In the genomic region with DNA sequence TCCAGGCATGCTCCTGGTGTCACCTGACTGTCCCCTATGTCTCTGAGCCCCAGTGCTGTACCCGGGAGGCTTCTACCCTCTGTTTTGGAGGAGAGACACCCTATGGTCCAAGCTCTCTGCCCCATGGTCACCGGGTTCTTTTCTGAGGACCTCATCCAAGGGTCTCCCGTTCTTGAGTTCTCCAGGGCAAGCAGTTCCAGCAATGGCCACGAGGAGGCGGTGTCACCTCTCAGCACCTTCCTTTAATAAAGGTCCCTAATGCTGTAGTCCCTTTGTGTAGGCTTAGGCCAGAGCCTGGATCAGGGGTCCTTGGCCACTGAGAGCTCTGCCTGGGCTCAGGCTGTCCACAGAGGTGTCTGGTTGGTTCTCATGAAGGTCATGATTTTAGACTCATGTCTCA, we compare ENCODE assay signal across 8 mouse cellular contexts. TPM values are rescaled to one million over a fixed set of nuclear protein-coding genes. Genes with fewer than 3 reads are reported as not detected.
DNase-seq lines count a peak whose midpoint lies in the region; ATAC-seq and TF ChIP-seq lines count a peak whose summit lies in the region.

No protein-coding gene starts in this region.

- TF ChIP-seq CTCF in heart, adult 2 months (IDR thresholded peaks at IDR 0.05): peak; percentile 94
- peak; percentile 97 for TF ChIP-seq CTCF in stomach, postnatal 0 days (IDR thresholded peaks at IDR 0.05; ENCODE audit: low read depth)

- intact Hi-C loops in heart, adult 2 months (cut with DNase I): loop anchor here (1.0 kb wide), 1 partner anchor 55 kb away; no protein-coding TSS in a partner anchor

- H3K79me2 ChIP-seq in heart, adult 2 months (replicated peaks; ENCODE audit: control insufficient read depth, insufficient read depth, low read length): no peaks in the 10 kb centered on the region

- TF ChIP-seq POLR2A in heart, adult 2 months (IDR thresholded peaks at IDR 0.05; ENCODE audit: insufficient read depth, low read depth, low read length): no peak

- peak; percentile 79 for TF ChIP-seq EP300 in heart, adult 2 months (IDR thresholded peaks at IDR 0.05; ENCODE audit: insufficient read depth, low read depth, low read length)
- no peak for TF ChIP-seq EP300 in stomach, postnatal 0 days (optimal IDR thresholded peaks at IDR 0.05)

- peak; percentile 69 to 85 for DNase-seq in heart, adult 2 months
- peak; percentile 65 for DNase-seq in urinary bladder, postnatal 14 days (ENCODE audit: low spot score)
- DNase-seq in urinary bladder, adult 18-20 months (ENCODE audit: low spot score in 2 of 2): no peak
- peak; percentile 86 to 94 for DNase-seq in cerebellum, postnatal 14 days
- DNase-seq in heart, postnatal 4 days: peak; percentile 88
- peak; percentile 85 for DNase-seq in lung, postnatal 10 days
- peak; percentile 78 for DNase-seq in stomach, postnatal 0 days (ENCODE audit: low spot score)

- peaks cover 3% of the 10 kb centered on the region for H3K4me1 ChIP-seq in heart, adult 2 months (ENCODE audit: control insufficient read depth, insufficient read depth, low read length)
- H3K4me1 ChIP-seq in heart, embryonic 11.5 days (ENCODE audit: control insufficient read depth, insufficient read depth, low read length): peaks cover 17% of the 10 kb centered on the region
- H3K4me1 ChIP-seq in stomach, postnatal 0 days (replicated peaks; ENCODE audit: control insufficient read depth, insufficient read depth): peaks cover 3% of the 10 kb centered on the region; the same call in 1 of the 2 replicates

- no peak overlapping the region for H3K27ac ChIP-seq in heart, adult 2 months
- no peak overlapping the region for H3K27ac ChIP-seq in heart, embryonic 11.5 days (ENCODE audit: low read depth, low read length)
- H3K27ac ChIP-seq in stomach, postnatal 0 days (replicated peaks): no peak overlapping the region

- H3K36me3 ChIP-seq in heart, adult 2 months (ENCODE audit: control insufficient read depth, insufficient read depth, low read length): no peaks in the 10 kb centered on the region
- H3K36me3 ChIP-seq in heart, embryonic 11.5 days (ENCODE audit: control insufficient read depth, insufficient read depth, low read length): peaks cover 5% of the 10 kb centered on the region; the same call in 1 of the 2 replicates
- H3K36me3 ChIP-seq in stomach, postnatal 0 days (ENCODE audit: control insufficient read depth, insufficient read depth, low read length): peaks cover 14% of the 10 kb centered on the region; the same call in 1 of the 2 replicates

- no peak for ATAC-seq in heart, embryonic 11.5 days (replicated peaks; ENCODE audit: insufficient number of reproducible peaks, low FRiP score, low TSS enrichment)
- no peak for ATAC-seq in stomach, postnatal 0 days (ENCODE audit: low FRiP score, low TSS enrichment)

- H3K27me3 ChIP-seq in heart, adult 2 months (ENCODE audit: control insufficient read depth, insufficient read depth, low read length): no peaks in the 10 kb centered on the region
- peaks cover 3% of the 10 kb centered on the region for H3K27me3 ChIP-seq in heart, embryonic 11.5 days (ENCODE audit: control insufficient read depth, insufficient read depth, low read length)
- H3K27me3 ChIP-seq in stomach, postnatal 0 days (ENCODE audit: control insufficient read depth, insufficient read depth, low read length): no peaks in the 10 kb centered on the region

- no peak overlapping the region for H3K9ac ChIP-seq in heart, adult 2 months (ENCODE audit: low read depth, low read length)
- H3K9ac ChIP-seq in heart, embryonic 11.5 days (ENCODE audit: low read depth, low read length): no peak overlapping the region
- H3K9ac ChIP-seq in stomach, postnatal 0 days (ENCODE audit: low read length): no peak overlapping the region

- no peak overlapping the region for H3K4me3 ChIP-seq in heart, adult 2 months
- no peak overlapping the region for H3K4me3 ChIP-seq in heart, embryonic 11.5 days (ENCODE audit: low read depth, low read length)
- H3K4me3 ChIP-seq in stomach, postnatal 0 days (ENCODE audit: low read depth, low read length): no peak overlapping the region

- no peak overlapping the region for H3K4me2 ChIP-seq in heart, embryonic 11.5 days
- no peak overlapping the region for H3K4me2 ChIP-seq in stomach, postnatal 0 days (replicated peaks; ENCODE audit: low read depth)

- no peaks in the 10 kb centered on the region for H3K9me3 ChIP-seq in heart, embryonic 11.5 days (replicated peaks; ENCODE audit: control insufficient read depth, low read length)
- H3K9me3 ChIP-seq in stomach, postnatal 0 days (ENCODE audit: control insufficient read depth, low read length): no peaks in the 10 kb centered on the region

- 8% methylated on average over 5 of the region's 5 CpGs for WGBS in heart, adult 2 months
- WGBS in heart, embryonic 11.5 days (ENCODE audit: insufficient replicate concordance): 9% methylated on average over 5 of the region's 5 CpGs
- WGBS in stomach, postnatal 0 days: 18% methylated on average over 5 of the region's 5 CpGs

RNA-seq across cellular contexts. Expression of a gene that starts 2.3 kb away (rescaled TPM):
- 1 to 10 TPM; 2.0 to 2.3 TPM for total RNA-seq in heart, adult 2 months (2021)
- polyA plus RNA-seq in heart, adult 2 months (2012; rRNA removed): 8.3 and 8.6 TPM in 2 replicates
- polyA plus RNA-seq in heart, embryonic 11.5 days (2014; fragmentation: Nextera tagmentation; extraction: Ambion mirVana): 4.2 and 5.8 TPM in 2 replicates
- total RNA-seq in heart, postnatal 4 days (2021): 1 to 10 TPM; 1.9 to 2.4 TPM
- 205 and 239 TPM in 2 replicates for polyA plus RNA-seq in stomach, postnatal 0 days (2015; fragmentation: Nextera tagmentation; extraction: Ambion mirVana)

RNA-seq across cellular contexts. Expression of a gene that starts 6.3 kb away (rescaled TPM):
- 1 to 10 TPM in 1 of 2 experiments, not detected in 1; 1.2 TPM for total RNA-seq in heart, adult 2 months (2021)
- polyA plus RNA-seq in heart, adult 2 months (2012; rRNA removed): 0.88 and 1.2 TPM in 2 replicates
- polyA plus RNA-seq in heart, embryonic 11.5 days (2014; fragmentation: Nextera tagmentation; extraction: Ambion mirVana): 0.55 and 1.2 TPM in 2 replicates
- total RNA-seq in heart, postnatal 4 days (2021): under 1 TPM; 0.72 to 0.98 TPM
- polyA plus RNA-seq in stomach, postnatal 0 days (2015; fragmentation: Nextera tagmentation; extraction: Ambion mirVana): 0.29 and 0.36 TPM in 2 replicates

RNA-seq across cellular contexts. Expression of a gene that starts 10.9 kb away (rescaled TPM):
- total RNA-seq in heart, adult 2 months (2021): 1 to 10 TPM in 1 of 2 experiments, under 1 TPM in 1; 0.73 to 1.9 TPM
- 2.1 and 3.5 TPM in 2 replicates for polyA plus RNA-seq in heart, adult 2 months (2012; rRNA removed)
- polyA plus RNA-seq in heart, embryonic 11.5 days (2014; fragmentation: Nextera tagmentation; extraction: Ambion mirVana): 1.4 and 2.9 TPM in 2 replicates
- under 1 TPM; 0.55 to 0.70 TPM for total RNA-seq in heart, postnatal 4 days (2021)
- 1.1 and 1.4 TPM in 2 replicates for polyA plus RNA-seq in stomach, postnatal 0 days (2015; fragmentation: Nextera tagmentation; extraction: Ambion mirVana)

RNA-seq across cellular contexts. Expression of a gene that starts 10.9 kb away (rescaled TPM):
- 10 to 100 TPM; 46.6 to 53.8 TPM for total RNA-seq in heart, adult 2 months (2021)
- polyA plus RNA-seq in heart, adult 2 months (2012; rRNA removed): 48.5 and 56.9 TPM in 2 replicates
- 47.5 and 61.4 TPM in 2 replicates for polyA plus RNA-seq in heart, embryonic 11.5 days (2014; fragmentation: Nextera tagmentation; extraction: Ambion mirVana)
- 10 to 100 TPM; 52.9 to 55.9 TPM for total RNA-seq in heart, postnatal 4 days (2021)
- polyA plus RNA-seq in stomach, postnatal 0 days (2015; fragmentation: Nextera tagmentation; extraction: Ambion mirVana): 59.4 and 63.0 TPM in 2 replicates

RNA-seq across cellular contexts. Expression of a gene that starts 16.8 kb away (rescaled TPM):
- 10 to 100 TPM; 29.9 to 31.5 TPM for total RNA-seq in heart, adult 2 months (2021)
- 49.3 and 56.1 TPM in 2 replicates for polyA plus RNA-seq in heart, adult 2 months (2012; rRNA removed)
- polyA plus RNA-seq in heart, embryonic 11.5 days (2014; fragmentation: Nextera tagmentation; extraction: Ambion mirVana): 66.1 and 70.0 TPM in 2 replicates
- total RNA-seq in heart, postnatal 4 days (2021): 10 to 100 TPM; 55.4 to 56.8 TPM
- polyA plus RNA-seq in stomach, postnatal 0 days (2015; fragmentation: Nextera tagmentation; extraction: Ambion mirVana): 51.4 and 51.6 TPM in 2 replicates

Comparison
In these comparisons a context has a peak if more than half of its experiments do, and no peak if none do; other contexts are left out.
1. DNase-seq: peak in heart, adult 2 months (2 of 2), urinary bladder, postnatal 14 days (single experiment), cerebellum, postnatal 14 days (2 of 2), heart, postnatal 4 days (single experiment), lung, postnatal 10 days (single experiment) and stomach, postnatal 0 days (single experiment); none in urinary bladder, adult 18-20 months (0 of 2).
2. RNA of a gene that starts 2.3 kb away (polyA plus RNA-seq): 205 to 239 TPM in stomach, postnatal 0 days; 8.3 to 8.6 TPM in heart, adult 2 months and 4.2 to 5.8 TPM in heart, embryonic 11.5 days; every median in the first group is over 10 times any median in the second.